Mouse (Mus musculus) Muller cell, postnatal 12 days (primary cell): ENCODE results near the gene Nfyb.

Experiments used
- DNase-seq: peaks from one replicate; pipeline ENCODE4 v3.0.0-alpha.2; 2015; ENCODE audit errors: inconsistent ontology term

Nfyb gene

DNA sequence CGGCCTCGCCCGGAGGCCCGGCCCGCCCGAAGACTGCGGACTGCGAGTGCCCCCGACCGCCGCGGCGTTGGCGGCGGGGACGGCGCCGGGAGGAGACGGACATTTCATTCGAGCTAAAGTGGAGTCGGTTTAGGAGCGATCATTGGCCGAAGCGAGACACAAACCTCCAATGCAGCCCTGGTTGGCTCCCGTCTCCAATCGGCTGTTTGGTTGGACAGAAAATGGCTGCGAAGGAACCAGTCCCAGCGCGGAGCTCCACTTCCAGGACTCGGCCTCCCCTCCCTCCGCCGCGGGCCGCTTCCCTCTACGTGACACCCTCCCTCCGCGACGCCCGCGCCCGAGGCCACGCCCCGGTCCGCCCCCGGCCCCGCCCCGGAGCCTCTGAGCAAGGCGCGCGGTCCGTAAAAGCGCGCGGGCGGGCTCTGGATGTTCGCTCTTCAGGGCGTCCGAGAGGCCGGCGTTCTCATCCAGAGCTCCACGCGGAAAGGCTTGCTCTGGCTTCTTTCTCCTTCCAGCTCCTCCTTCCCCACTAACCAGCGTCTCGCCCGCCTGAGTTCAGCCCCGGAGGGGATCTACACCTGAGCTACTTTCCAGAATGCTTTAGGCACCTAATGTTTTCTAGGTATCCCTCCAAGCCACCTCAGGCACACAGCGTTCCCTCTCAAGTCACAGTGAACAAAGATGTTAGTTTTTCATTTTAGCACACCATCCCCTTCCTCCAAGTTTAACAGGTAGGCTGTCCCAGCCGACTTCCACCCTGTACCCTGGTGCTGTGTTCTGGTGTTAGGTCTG is at the start of gene Nfyb:
TSS of gene Nfyb (minus strand) at position 305 of the 792 bp plus-strand sequence.
- DNase-seq = peak; percentile 98

DNA sequence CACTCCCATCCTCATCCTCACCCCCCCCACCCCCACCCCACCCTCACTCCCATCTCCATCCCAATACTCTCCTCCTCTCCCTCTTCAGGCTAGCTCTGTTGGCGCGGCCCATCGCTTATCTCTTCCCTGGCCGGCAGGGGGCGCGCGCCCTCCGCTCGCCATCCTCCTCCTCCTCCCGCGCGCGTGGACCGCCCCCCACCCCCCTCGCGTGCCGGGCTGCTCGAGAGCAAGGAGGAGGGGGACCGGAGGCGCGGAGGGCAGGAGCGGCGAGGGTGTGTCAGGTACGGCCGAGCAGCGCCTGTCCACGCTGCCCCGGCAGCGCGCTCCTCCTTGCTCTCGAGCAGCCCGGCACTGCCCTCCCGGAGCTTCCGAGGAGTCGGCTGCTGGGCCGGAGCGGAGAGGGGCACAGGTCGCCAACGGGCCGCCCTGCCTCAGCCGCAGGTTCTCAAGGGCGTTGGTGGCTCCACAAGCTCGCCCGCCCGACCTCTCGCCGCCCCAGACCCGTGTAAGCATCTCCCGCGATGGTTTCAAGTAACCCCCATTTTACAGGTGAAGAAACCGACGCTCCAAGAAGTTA is 48.0 kb upstream of the Nfyb start:
- peak; percentile 91 for DNase-seq

DNA sequence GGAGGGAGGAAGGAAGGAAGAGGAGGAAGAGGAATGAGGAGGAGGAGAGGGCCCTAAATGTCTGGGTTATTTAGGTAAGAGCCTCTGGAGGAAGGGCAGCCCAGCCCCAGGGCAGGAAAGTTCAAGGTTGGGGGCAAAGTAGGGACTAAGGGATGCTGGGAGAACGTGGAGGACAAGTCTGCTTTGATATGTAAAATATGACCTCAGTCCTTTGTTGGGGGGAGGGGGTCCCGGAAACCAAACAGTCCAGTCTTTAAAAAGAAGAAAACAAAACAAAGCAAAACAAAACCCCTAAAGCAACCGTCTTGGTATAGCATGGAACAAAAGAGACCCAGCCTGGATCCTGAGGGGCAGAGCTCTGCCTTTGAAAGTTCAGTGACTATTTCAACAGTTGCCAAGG is 45.4 kb upstream of the Nfyb start:
- no peak for DNase-seq

DNA sequence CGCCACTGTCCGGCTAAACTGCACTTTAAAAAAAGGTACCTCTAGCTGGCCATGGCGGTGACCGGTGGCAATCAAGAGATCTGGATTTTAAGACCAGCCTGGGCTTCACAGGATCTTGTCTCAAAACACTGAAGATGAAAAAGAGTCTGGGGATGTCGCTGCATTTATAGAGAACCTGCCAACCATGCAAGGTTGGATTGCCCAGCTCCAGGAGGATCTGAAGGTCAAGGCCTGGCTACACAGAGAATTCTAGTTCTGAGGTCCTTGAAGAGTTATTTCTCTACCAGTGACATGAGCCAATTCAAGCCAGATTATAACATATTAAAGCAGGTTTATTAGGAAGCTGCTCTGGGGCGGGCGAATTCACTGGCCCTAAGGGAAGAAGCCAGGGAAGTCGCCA is 44.9 kb upstream of the Nfyb start:
- no peak for DNase-seq

DNA sequence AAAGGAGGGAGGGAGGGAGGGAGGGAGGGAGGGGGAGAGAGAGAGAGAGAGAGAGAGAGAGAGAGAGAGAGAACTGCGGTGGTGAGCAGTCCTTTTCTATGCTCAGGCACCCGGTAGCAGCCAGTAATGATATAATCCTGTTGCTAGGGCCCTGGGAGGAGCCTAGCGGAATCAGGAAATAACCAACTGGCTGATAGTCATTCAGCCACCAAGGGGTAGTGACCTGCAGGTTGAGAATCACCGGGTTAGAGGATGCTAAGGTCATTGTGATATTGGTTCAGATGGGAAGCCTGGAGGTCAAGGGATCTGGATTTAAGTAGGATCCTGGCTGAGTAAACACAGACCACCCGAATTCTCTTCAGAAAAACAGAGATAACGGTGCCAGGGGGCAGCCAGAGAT is 44.2 kb upstream of the Nfyb start:
- DNase-seq = no peak

DNA sequence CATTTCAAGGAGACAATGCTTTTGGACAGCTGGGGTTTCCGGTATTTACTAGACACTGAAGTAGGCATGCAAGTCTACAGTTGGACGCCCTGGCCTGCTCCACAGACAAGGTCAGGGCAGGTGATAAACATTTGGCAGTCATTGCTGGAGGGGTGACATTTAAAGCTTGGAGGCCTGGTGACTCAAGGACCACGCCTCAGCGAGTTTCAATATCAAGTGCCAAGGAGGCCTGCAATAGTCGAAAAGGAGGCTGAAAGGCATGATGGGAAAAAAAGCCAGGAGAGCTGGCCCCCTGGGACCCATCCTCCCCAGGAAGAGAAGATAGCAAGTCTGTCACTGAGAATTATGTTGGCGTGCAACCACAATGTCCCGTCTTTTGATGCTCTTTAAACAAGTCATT is 43.3 kb upstream of the Nfyb start:
- DNase-seq = no peak

DNA sequence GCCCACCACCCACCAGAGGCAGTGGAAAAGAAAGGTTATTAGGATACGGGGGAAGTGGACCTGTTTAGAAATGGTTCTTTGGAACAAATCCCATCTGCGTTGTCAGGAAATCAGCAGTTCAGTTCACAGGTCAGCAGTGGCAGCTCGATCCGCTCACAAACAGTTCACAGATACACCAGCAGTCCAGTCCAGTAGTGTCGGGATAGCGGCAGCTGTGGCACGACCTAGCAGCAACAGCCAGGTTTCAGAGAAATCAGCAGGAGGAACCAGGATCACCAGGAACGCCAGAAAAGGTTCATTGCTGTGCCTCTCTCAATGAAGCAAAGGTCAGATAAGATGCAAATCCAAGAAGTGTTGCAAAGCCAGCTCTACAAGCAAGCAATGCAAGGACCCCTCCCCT is 42.5 kb upstream of the Nfyb start:
- no peak for DNase-seq

DNA sequence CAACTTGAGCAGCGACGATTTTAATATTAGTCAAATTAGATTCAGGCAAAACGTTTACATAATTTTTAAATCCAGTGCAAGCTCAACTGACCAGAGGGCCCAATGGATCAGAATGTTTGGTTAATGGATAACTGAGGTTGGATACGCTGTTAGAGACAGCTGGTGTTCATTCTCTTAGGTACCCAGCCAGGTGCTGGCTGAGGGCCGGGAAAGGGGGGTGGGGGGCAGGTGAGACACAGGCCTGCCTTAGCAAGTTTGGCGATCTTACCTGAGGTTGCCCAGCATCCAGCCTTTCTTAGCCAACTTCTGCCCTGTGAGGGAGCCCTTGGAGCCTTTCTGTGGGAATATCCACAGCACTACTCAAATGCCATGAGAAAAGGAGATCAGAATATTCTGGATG is 41.2 kb upstream of the Nfyb start:
- no peak for DNase-seq

DNA sequence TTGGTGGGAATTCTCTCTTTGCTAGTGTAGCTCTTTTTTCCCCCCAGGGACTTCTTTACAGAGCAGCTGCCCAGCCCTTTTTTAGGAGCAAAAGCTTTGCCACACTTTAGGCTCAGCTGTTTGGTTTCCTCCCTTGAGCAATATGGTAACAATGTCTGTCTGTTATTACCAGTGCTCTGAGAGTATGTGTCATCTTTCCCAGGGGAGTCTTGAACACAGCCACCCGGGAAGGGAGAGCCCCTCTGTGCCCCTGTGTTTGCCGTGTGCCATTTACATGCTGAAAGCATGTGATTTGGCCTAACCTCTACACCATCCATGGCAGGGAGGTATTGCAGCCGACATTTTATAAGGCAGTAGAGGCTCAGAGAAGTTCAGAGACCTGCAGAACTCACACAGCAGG is 40.5 kb upstream of the Nfyb start:
- DNase-seq = no peak

DNA sequence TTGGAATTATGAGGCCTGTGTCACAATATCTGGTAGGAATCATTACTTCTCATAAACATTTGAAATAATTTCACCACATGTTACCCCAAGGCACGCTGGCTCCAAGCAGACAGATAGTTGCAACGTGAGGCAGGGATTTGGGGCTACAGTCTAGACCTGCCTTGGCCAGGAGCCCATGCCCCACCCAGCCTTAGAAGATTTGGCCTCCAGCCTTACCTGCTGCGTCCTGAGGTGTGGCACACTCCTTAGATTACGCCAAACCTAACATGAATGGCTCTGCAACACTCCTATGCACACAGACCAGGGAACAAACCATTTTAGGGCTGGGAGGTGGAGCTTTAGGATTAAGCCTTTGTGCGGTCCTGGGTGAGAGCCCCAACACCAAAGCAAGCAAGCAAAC is 36.1 kb upstream of the Nfyb start:
- DNase-seq = no peak

DNA sequence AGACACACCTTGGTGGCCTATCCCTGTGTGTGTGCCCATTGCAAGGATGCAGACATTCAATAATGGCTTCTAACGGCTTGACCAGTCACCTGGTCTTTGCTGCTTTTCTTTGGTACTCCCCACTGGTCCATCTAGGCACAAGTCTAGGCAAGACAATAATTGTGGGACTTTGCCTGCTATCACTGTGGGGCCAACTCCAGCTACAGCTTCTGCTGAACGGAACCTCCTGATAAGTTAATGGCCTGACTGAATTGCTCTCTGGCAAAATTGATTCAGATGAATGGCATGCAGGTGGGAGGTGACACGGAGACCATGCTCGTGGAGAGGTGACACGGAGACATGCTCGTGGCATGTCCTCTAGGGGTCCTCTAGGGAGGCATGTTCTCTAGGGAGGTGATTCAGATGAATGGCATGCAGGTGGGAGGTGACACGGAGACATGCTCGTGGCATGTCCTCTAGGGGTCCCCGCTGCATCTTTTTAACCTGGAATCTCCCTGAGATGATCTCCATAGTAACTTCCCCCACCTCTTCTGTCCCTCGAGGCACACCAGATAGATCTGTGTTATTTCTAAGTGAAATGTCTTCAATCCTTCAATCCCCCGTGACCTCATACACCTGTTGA is 34.5 kb upstream of the Nfyb start:
- DNase-seq = peak; percentile 28

DNA sequence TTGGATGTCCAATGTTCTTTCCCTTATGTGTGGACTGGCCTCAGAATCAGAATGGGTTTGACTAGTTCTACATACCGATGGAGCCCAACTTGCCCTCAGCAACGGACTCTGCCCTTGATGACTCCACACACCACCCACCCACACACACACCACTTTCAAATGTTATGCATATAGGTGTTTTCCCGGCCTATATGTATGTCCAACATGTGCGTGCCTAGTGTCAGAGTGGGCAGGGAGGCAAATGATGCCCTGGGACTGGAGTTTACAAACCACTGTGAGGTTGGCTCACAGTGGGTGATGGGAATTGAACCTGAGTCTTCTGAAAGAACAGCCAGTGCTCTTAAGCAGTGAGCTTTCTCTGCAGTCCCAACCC is 33.2 kb upstream of the Nfyb start:
- DNase-seq = no peak

DNA sequence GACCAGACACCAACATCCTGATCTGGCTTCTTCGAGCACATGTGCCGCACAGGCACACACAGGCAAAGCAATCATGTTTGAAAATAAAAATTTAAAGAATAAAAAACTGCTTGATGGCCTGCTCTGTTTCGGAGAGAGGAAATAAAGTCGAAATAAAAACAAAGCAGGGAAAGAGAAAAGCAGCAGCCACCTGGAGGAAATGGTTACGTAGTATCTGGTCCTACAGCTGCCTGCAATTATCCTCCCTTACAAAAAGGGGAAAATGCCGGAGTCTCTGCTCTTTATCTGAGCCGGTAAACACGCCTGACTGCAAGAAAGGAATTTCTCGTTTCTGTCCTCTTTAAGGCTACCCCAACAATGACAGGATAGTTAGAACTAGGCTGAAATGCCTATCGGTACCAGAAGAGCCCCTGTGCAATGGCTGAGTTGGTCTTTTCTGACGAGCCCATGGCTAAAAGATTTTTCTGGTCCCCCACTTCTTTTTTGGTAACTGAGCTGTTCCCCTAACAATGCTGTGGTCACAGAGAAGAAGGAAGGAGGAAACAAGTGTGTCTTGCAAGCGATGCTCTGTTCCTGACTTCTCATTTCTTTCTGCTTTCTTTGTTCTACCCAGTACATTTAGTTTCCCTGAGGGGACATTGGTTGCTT is 32.7 kb upstream of the Nfyb start:
- DNase-seq = peak; percentile 42

DNA sequence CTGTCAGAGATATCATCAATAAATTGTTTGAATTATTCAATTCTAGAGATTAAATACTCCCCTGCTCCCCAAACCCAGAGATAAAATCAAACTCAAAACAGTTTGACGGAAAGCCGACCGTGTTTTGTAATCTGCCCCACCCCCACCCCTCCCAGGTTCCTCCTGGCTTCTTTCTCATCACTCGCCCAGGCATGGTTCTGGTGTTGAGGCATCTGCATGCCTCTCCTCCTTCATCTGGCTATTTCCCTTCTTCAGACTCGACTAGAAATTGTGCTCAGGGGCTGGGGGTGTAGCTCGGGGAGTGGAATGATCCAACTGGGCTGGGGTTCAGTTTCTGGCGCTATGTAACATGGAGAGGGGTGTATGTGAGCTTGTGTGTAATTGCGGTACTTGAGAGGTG is 31.8 kb upstream of the Nfyb start:
- no peak for DNase-seq

DNA sequence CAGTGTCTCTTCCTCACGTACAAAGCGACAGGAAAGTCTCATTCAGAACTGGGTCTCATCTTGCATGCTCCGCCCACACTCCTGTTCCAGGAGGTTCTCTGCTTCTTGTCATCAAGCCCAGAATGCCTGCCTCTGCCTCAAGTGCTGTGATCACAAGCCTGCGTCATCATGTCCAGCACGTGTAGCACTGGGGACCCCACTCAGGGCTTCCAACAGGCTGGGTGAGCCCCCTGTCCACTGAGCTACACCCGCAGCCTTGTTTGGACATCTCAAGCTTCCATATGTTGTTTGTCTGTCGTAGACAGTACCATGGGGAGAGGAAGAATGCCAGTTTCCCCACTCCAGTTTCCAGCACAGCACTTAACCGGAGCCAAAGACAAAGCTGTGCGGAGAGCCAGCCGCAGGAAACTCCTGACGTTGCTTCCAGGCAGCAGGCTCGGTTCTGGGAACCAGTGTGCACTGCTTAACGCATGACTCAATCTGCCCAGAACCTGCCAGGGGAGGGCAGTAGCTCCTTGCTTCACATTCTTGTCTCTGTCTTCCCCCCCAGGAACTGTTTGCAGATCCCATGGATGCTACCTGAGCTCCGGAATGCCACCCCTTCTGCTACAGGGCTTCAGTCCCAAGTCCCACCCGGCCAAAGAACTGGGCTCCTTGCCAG is 31.3 kb upstream of the Nfyb start:
- DNase-seq = peak; percentile 85

DNA sequence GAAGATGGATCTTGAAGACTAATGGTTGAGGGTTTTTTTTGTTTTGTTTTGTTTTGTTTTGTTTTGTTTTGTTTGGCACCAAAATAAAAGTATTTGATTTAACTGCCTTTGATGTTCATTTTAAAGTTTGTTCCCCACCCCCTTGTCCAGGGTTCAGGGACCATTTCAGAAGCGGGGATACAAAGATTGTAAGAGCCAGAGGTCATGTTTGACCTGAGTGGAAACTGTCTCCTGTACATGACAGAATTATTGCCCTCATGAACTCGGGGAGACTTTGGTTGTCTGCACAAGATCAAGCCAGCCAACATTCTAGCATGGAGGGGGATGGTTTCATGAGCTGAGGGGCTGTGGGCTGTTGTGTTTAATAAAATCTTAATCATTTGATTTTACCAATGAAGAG is 28.4 kb upstream of the Nfyb start:
- no peak for DNase-seq

DNA sequence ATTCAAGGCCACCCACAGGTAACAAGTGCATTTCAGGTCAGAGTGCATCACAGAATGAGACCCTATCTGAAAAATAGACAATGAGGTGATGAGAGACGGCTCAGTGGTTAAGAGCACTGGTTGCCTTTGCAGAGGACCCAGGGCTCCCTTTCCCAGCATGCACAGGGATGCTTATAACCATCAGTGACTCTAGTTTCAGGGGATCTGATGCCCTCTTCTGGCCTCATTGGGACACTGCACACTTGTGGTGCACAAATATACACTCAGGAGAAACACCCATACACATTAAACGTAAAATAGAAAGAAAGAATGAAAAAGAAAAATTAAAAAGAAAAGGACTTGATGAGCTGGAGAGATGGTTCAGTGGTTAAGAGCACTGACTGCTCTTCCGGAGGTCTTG is 27.8 kb upstream of the Nfyb start:
- no peak for DNase-seq

DNA sequence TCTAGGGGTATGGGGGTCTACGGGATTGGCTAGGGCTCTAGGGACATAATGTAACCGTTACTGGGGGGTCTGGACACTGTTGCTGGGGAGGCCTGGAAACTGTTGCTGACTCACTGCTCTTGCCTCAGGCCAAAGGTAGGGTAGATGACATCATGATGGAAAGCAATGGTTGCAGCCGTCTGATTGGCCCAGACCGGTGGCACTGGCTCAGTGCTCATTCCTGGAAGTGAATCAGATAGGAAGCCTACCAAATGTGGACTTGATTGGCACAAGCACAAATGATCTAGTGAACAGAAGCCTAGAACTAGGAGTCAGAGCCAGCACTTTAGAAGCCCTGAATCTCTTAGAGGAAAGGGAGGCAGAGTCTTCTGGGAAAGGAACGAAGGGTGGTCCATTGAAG is 26.6 kb upstream of the Nfyb start:
- peak; percentile 42 for DNase-seq

DNA sequence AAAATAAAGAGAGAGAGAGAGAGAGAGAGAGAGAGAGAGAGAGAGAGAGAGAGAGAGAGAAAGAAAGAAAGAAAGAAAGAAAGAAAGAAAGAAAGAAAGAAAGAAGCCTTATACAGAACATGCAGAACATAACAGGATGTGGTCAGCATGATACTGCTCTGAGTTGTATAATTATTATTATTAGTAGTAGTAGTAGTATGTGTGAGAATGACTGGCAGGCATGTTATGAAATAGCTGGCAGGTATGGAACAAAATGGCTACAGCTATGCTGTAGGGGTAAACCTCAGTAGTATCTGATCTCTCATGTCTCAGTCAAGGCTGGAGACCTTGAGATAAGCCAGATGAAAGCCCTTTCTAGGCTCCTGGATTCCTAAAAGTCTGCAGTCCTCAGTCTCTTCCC is 25.2 kb upstream of the Nfyb start:
- DNase-seq = no peak

DNA sequence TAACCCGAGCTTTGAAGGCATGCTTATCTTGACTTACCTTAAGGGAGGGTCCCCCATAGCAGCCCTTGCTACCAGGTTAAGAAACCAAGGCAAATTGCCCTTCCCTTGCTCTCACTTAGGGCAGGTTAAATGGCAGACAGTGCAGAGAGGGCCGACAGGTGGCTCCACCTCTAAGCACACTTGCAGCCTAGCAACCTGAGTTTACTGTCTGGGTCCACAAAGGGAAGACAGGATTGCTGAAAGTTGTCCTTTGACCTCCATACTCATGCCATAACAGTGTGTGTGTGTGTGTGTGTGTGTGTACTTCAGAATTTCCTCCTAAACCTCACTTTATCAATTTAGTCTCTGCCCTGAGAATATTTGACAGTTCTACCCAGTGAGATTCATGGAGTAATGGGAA is 18.5 kb upstream of the Nfyb start:
- no peak for DNase-seq

DNA sequence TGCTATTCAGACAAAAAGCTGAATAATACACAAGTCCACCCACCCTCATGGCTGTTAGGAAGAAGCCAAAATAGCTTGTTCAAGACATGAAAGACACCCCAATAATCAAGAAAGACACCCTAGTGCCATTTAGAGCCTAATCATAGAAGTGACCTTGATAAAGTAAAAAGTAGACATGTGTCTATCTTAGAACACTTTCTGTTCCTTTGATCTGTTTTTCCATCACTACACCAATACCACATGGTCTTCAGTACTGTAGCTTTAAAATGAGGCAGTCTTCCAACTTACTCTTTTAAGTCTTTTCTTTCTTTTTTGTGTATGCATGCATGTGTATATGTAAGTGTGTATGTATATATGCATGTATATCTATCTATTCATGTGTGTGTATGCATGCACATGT is 16.9 kb upstream of the Nfyb start:
- DNase-seq = no peak

DNA sequence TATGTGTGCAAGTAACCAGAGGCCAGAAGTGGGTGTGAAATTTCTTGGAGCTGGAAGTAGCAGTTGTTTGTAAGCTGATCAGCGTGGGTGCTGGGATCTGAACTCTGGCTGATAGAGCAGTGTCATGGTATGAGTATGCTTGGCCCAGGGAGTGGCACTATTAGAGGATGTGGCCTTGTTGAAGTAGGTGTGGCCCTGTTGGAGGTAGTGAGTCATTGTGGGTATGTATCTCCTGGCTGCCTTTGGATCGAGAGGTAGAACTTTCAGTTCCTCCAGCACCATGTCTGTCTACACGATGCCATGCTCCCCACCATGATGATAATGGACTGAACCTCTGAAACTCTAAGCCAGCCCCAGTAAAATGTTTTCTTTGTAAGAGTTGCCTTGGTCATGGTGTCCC is 16.4 kb upstream of the Nfyb start:
- DNase-seq = no peak
